Mouse (Mus musculus) colon, adult 2 months (tissue): ENCODE data around the gene C87414. TPM values are rescaled to one million over a fixed set of nuclear protein-coding genes. Genes with fewer than 3 reads are reported as not detected.

Experiments used
- polyA plus RNA-seq: library from polyadenylated mRNA; depleted of rRNA; stranded (reverse); fragments of >200 nt; gene quantifications from 2 replicates; pipeline ENCODE4 v1.2.3, GENCODE M21; 2012; rRNA removed

The C87414 gene
- polyA plus RNA-seq, result not detected in 2 replicates

DNA sequence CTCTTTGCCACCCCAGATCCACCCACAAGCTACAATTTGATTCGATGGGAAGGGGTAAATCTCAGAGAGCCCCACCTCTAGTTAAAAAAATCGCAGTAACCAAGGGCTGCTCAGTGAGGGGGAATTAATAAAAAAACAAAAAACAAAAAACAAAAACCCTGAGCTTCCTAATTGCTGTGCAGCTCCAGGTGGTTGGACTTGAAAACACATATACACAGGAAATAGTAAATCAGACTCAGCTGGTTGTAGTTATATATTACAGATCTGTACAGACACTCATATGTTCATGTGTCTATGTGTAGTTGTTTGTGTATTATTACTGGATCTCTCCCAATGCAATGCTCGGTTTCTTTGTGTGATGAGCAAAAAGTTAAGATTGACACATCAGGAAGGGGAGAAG, at the start of gene C87414:
C87414 (minus strand) TSS at position 101 of the 400 bp plus-strand sequence.

Other genes with a start within 250 kb of the C87414 start
- gene Gm16427, start 131.4 kb downstream of the C87414 start, polyA plus RNA-seq, result not detected in 2 replicates
- not detected in 2 replicates for gene Gm7792, start 172.2 kb upstream of the C87414 start, polyA plus RNA-seq